Mouse (Mus musculus) heart, embryonic 10.5 days (tissue): Measurements from ENCODE around the gene Mrpl38. TPM values are rescaled to one million over a fixed set of nuclear protein-coding genes. Genes with fewer than 3 reads are reported as not detected.
A peak's percentile ranks its signal among the peaks of the same experiment; 100 is the strongest.

ENCODE experiments used
- DNase-seq: peaks from one replicate; pipeline ENCODE4 v3.0.0-alpha.2; 2017; ENCODE audit warnings: low spot score
- H3K27ac ChIP-seq: fragments of 300-500 bp; sonication (generic); 2 replicates; pipeline ENCODE4 v1.5.1; 2016; ENCODE audit warnings: mild to moderate bottlenecking
- H3K27me3 ChIP-seq: fragments of 300-500 bp; sonication (generic); 2 replicates; pipeline ENCODE4 v1.6.1; 2016; ENCODE audit warnings: mild to moderate bottlenecking; ENCODE audit not compliant: poor library complexity, insufficient read depth, severe bottlenecking
- H3K36me3 ChIP-seq: fragments of 300-500 bp; sonication (generic); 2 replicates; pipeline ENCODE4 v1.6.1; 2016; ENCODE audit warnings: mild to moderate bottlenecking, moderate library complexity
- H3K4me1 ChIP-seq: fragments of 300-500 bp; sonication (generic); 2 replicates; pipeline ENCODE4 v1.6.1; 2016; ENCODE audit warnings: mild to moderate bottlenecking
- H3K4me3 ChIP-seq: fragments of 300-500 bp; sonication (generic); 2 replicates; pipeline ENCODE4 v1.5.1; 2016; ENCODE audit warnings: mild to moderate bottlenecking, moderate library complexity
- H3K9me3 ChIP-seq: fragments of 300-500 bp; sonication (generic); 2 replicates; pipeline ENCODE4 v1.6.1; 2016; ENCODE audit warnings: mild to moderate bottlenecking, moderate library complexity
- WGBS: fragments of 180-500 bp; shearing (Covaris S2); methylation state at CpG from one replicate; pipeline ENCODE4 v1.1.7; 2016; 5-methylcytosine and 5-hydroxymethylcytosine counted together
- polyA plus RNA-seq: library from polyadenylated mRNA; unstranded; fragments of >200 nt; fragmentation: Nextera tagmentation; extraction: Ambion mirVana; gene quantifications from 2 replicates; pipeline ENCODE4 v1.2.1, GENCODE M21; 2016

Mrpl38 gene
- polyA plus RNA-seq, 1 experiment from 2014 or later = 127 TPM

GRCm38 (mm10) chr11:116117819-116118218 lies 20.8 kb downstream of the Mrpl38 start:
- H3K4me3 ChIP-seq = no peak overlapping the region
- H3K9me3 ChIP-seq = no peaks in the 10 kb centered on the region
- H3K27me3 ChIP-seq = no peaks in the 10 kb centered on the region
- H3K27ac ChIP-seq = no peak overlapping the region
- DNase-seq = no peak
- H3K36me3 ChIP-seq = peaks cover 17% of the 10 kb centered on the region
- 0 out of 2 replicates have a peak, but pooled peaks cover 9% of the 10 kb centered on the region for H3K4me1 ChIP-seq

DNA sequence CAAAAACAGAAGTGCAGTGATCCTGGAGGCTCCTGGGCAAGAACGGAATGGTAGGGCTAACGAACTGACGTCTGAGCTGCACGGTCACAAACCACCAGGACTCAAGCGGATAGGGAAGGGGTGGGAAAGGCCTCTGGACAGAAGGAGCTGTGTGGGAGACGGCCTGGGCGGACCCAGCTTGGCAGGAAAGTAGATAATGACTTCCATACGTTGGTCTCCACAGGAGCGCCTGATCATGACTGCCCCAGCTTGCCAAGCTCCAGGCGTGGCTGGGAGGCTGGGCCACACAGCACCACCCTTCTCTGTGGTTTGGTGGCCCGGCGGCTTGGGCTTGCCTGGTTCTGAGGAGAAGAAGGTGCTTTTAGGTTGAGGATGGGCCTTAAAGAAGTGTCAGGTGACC lies 21.4 kb downstream of the Mrpl38 start:
- no peak for DNase-seq
- Histone ChIP-seq H3K27me3 (no peaks in the 10 kb centered on the region; the same call in 1 of the 2 replicates), H3K27ac (no peak overlapping the region), H3K4me1 (0 out of 2 replicates have a peak, but pooled peaks cover 9% of the 10 kb centered on the region), H3K4me3 (no peak overlapping the region), H3K9me3 (no peaks in the 10 kb centered on the region), H3K36me3 (peaks cover 12% of the 10 kb centered on the region)
- 56% methylated on average over 12 of the region's 12 CpGs for WGBS

GRCm38 (mm10) chr11:116111611-116112203 lies 27.0 kb downstream of the Mrpl38 start:
- DNase-seq = no peak
- Histone ChIP-seq H3K27ac (no peak overlapping the region), H3K36me3 (0 out of 2 replicates have a peak, but pooled peaks cover 2% of the 10 kb centered on the region), H3K27me3 (peaks cover 55% of the 10 kb centered on the region), H3K9me3 (no peaks in the 10 kb centered on the region), H3K4me1 (peaks cover 43% of the 10 kb centered on the region), H3K4me3 (no peak overlapping the region)
- 80% methylated on average over 19 of the region's 19 CpGs for WGBS

DNA sequence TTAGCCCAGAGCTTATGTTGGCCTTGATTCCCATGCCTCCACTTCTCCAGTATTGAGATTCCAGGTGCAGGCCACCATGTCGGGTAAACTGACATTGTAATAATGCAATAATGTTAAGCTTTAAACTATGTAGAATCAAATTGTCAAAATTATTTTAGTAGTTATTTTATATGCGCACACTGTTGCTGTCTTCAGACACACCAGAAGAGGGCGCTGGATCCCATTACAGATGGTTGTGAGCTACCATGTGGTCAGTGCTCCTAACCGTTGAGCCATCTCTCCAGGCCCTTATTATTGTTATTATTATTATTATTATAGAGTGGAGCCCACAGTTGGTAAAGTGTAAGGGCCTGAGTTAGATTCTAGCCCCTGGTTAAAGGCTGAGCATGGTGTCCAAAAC lies 27.6 kb downstream of the Mrpl38 start:
- peaks cover 61% of the 10 kb centered on the region for H3K27me3 ChIP-seq

GRCm38 (mm10) chr11:116110540-116110939 lies 28.1 kb downstream of the Mrpl38 start:
- Histone ChIP-seq H3K36me3 (peaks cover 11% of the 10 kb centered on the region; the same call in 1 of the 2 replicates), H3K4me1 (peaks cover 53% of the 10 kb centered on the region), H3K9me3 (no peaks in the 10 kb centered on the region), H3K27me3 (peaks cover 64% of the 10 kb centered on the region), H3K27ac (peak overlapping the region; percentile 88), H3K4me3 (peak overlapping the region; percentile 73)
- no peak for DNase-seq
- 16% methylated on average over 10 of the region's 10 CpGs for WGBS

More for the DNA sequence above, 27.6 kb downstream of the Mrpl38 start:
- DNase-seq = no peak
- WGBS = 79% methylated on average over 4 of the region's 4 CpGs
- H3K36me3 ChIP-seq = peaks cover 7% of the 10 kb centered on the region; the same call in 1 of the 2 replicates
- peak overlapping the region; percentile 88; the same call in 1 of the 2 replicates for H3K27ac ChIP-seq
- no peaks in the 10 kb centered on the region for H3K9me3 ChIP-seq
- H3K4me1 ChIP-seq = peaks cover 48% of the 10 kb centered on the region
- peak overlapping the region; percentile 73 for H3K4me3 ChIP-seq

DNA sequence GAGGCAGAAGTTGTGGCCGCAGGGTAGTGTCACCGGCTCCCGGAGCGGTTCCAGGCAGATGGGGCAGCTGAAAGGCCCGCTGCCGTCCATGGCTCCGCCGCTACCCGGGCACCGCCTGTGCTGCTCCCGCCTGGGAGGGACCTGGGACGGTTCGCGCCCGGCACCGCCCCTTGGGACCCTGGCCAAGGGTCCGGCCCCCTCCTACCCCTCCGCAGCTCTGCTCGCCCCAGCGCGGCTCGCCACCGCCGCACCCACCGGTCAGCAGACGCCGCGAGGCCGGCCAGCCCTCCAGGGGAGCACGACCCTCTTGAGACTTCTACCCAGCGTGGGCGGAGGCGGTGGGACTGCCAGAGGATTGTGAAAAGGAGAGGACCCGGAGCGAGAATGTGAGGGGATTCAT lies 28.5 kb downstream of the Mrpl38 start:
- DNase-seq = no peak
- Histone ChIP-seq H3K27me3 (peaks cover 64% of the 10 kb centered on the region), H3K36me3 (peaks cover 13% of the 10 kb centered on the region; the same call in 1 of the 2 replicates), H3K27ac (peak overlapping the region; percentile 88), H3K4me1 (peaks cover 57% of the 10 kb centered on the region), H3K9me3 (no peaks in the 10 kb centered on the region), H3K4me3 (peak overlapping the region; percentile 73)
- WGBS = under 1% methylated on average over 35 of the region's 35 CpGs

GRCm38 (mm10) chr11:116109441-116110081 lies 29.1 kb downstream of the Mrpl38 start:
- Histone ChIP-seq H3K27ac (peak overlapping the region; percentile 88), H3K27me3 (peaks cover 64% of the 10 kb centered on the region), H3K4me3 (peak overlapping the region; percentile 73), H3K4me1 (peaks cover 63% of the 10 kb centered on the region), H3K9me3 (no peaks in the 10 kb centered on the region), H3K36me3 (peaks cover 13% of the 10 kb centered on the region; the same call in 1 of the 2 replicates)
- WGBS = 1% methylated on average over 70 of the region's 70 CpGs
- DNase-seq = no peak

DNA sequence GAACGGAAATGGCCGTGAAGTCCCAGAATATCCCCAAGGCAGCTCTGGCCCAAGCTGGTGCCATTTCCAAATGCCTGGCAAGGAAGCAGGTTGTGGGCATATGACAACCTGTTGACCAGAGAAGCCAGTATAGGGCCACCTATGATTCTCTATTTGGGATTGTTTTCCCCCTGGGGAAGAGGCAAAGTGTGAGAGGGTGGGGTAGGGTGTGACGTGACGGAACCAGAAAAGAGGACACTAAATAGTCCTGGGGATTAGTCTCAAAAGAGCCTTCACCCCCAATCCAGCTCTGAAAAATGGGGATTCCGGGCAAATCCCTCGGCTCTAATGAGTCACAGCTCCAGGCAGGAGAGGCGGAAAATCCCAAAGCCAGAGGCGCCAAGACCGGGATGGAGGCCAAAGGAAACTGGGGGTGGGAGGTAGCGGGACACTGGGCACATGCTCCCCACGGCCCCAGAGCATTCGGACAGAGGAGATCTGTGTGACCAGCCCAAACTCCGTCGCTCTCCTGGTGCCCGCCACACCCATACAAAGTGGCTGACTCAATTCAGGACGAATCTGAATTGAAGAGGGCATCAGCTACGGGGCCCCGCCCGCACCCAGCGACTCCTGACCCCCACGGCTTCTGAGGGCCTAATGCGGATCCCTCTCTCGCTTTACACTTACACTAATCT lies 30.1 kb downstream of the Mrpl38 start:
- H3K9me3 ChIP-seq = no peaks in the 10 kb centered on the region
- H3K27me3 ChIP-seq = peaks cover 64% of the 10 kb centered on the region
- H3K36me3 ChIP-seq = peaks cover 13% of the 10 kb centered on the region; the same call in 1 of the 2 replicates
- WGBS = 8% methylated on average over 23 of the region's 23 CpGs
- H3K27ac ChIP-seq = peak overlapping the region; percentile 88
- peak overlapping the region; percentile 73 for H3K4me3 ChIP-seq
- no peak for DNase-seq
- peaks cover 72% of the 10 kb centered on the region for H3K4me1 ChIP-seq

DNA sequence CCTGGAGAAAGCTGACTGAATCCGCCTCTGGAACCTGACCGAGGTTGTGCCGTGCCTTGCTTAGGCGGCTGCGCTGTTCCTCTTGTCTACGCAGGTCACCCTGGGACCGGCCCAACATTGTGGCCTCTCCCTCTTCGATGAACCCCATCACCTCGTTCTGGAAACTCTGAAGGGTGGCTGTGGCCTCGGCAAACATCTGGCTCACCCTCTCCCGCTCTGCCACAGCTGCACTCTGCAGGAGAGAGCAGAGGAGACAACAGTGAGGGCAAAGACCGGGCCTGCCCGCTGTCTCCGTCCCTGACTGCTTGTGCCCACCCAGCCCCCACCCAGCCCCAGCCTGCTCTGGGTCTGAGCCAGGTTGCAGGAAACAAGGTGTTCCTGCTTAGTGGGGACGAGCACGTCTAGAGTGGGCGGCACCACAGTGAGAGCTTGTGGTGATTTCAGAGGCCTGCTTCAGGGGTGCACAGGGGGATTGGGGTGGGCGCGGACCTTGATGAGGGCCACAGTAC lies 30.8 kb downstream of the Mrpl38 start:
- peak overlapping the region; percentile 73 for H3K4me3 ChIP-seq
- peaks cover 64% of the 10 kb centered on the region for H3K27me3 ChIP-seq
- H3K9me3 ChIP-seq = no peaks in the 10 kb centered on the region
- H3K36me3 ChIP-seq = peaks cover 13% of the 10 kb centered on the region; the same call in 1 of the 2 replicates
- H3K4me1 ChIP-seq = peaks cover 80% of the 10 kb centered on the region
- 16% methylated on average over 19 of the region's 19 CpGs for WGBS
- no peak for DNase-seq
- peak overlapping the region; percentile 88 for H3K27ac ChIP-seq

- Histone ChIP-seq H3K27ac (peak overlapping the region; percentile 88), H3K4me1 (peaks cover 84% of the 10 kb centered on the region), H3K4me3 (peak overlapping the region; percentile 73), H3K27me3 (peaks cover 64% of the 10 kb centered on the region), H3K36me3 (peaks cover 13% of the 10 kb centered on the region; the same call in 1 of the 2 replicates), H3K9me3 (no peaks in the 10 kb centered on the region)
- 33% methylated on average over 14 of the region's 14 CpGs for WGBS
- no peak for DNase-seq
Observed at GRCm38 (mm10) chr11:116106963-116107776, 31.5 kb downstream of the Mrpl38 start.

DNA sequence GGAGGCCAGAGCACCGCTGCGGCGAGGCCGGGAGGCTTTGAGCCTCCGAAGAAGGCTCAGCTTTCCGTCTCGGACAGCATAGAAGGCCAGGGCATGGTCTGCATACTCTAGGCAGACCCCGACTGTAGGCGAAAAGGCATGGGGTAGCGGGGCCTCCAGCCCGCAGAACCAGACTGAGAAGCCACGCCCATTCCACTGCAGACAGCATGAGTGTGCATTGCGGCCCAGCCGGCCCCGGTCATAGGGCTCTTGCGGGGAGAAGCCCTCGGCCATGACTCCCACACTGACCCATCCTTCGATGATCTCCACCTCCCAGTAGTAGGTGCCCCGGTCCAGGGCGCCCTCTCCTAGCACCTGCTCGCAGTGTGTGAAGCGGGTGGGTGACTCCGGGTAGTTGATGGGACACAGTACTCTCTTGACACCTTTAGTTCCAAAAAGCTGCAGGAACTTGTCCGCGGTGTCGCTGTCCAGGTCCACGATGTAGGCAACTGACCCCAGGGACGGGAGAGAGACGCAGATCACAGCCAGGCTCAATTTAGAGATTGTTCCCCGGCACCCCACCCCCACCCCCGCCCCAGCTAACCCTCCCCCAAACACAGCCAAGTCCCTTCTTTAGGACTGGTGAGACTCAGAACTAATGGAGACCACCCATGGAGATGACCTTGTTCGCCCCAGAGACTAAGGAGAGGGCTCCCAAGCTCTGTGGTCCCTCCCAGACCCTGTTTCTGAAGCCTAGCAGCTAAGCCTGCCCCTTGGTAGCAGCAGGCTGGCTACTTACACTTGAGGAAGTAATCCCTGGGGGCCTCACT lies 32.3 kb downstream of the Mrpl38 start:
- Histone ChIP-seq H3K27ac (peak overlapping the region; percentile 88), H3K4me1 (peaks cover 92% of the 10 kb centered on the region)

More for the DNA sequence above, 32.3 kb downstream of the Mrpl38 start:
- no peak for DNase-seq
- Histone ChIP-seq H3K9me3 (no peaks in the 10 kb centered on the region), H3K27me3 (peaks cover 56% of the 10 kb centered on the region), H3K36me3 (peaks cover 13% of the 10 kb centered on the region; the same call in 1 of the 2 replicates), H3K4me3 (peak overlapping the region; percentile 73)
- 25% methylated on average over 32 of the region's 32 CpGs for WGBS
